ENCODE assay signal across 15 mouse cellular contexts in the genomic region with DNA sequence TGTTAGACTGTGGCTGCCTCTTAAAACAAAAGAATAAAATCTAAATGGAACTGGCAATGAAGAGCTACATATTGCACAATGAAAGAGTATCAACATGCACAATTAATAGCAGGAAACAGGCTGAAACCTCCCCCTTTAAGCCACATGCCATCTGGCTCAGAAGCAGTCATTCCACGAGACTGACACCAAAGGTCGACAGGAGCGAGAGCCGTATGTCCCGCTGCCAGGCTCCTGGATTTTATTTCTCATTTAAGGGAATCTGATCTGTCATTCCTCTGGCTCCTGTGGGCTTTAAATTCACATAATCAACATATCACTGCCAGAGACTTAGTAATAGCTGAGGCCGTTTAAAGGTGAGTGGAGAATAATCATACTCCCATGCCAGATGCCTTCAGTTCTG.
DNase-seq lines count a peak whose midpoint lies in the region; ATAC-seq and TF ChIP-seq lines count a peak whose summit lies in the region.
"Had no signal": no experiment of that assay in that cellular context is flagged by ENCODE, and none has a peak within 500 bp of the region (broad histone marks: within the 10 kb centered on the region; RNA-seq: fewer than 3 reads in every experiment).

No protein-coding gene starts in this region.

- TF ChIP-seq CTCF in lung, embryonic 14.5 days (IDR thresholded peaks at IDR 0.05; ENCODE audit: low read depth), result no peak
- no peak for TF ChIP-seq CTCF in lung, adult 2 months (IDR thresholded peaks at IDR 0.05; ENCODE audit: insufficient read depth, low read length)

- no peak for TF ChIP-seq POLR2A in lung, adult 2 months (IDR thresholded peaks at IDR 0.05; ENCODE audit: borderline replicate concordance, extremely low read depth, low read depth, low read length)

- no peaks in the 10 kb centered on the region for H3K36me3 ChIP-seq in hindbrain, embryonic 16.5 days (ENCODE audit: control insufficient read depth, insufficient read depth, low read length)
- H3K36me3 ChIP-seq in hindbrain, embryonic 13.5 days, result no peaks in the 10 kb centered on the region
- no peaks in the 10 kb centered on the region for H3K36me3 ChIP-seq in lung, embryonic 14.5 days (ENCODE audit: insufficient read depth)
- H3K36me3 ChIP-seq: G1E; limb, embryonic 12.5 days; lung, embryonic 15.5 days had no signal

- no peak overlapping the region for H3K4me3 ChIP-seq in hindbrain, embryonic 16.5 days (ENCODE audit: low read length)
- no peak overlapping the region for H3K4me3 ChIP-seq in hindbrain, embryonic 13.5 days
- no peak overlapping the region for H3K4me3 ChIP-seq in lung, embryonic 14.5 days (ENCODE audit: low read depth, low read length)
- no peak overlapping the region for H3K4me3 ChIP-seq in lung, adult 2 months (replicated peaks; ENCODE audit: extremely low read depth, low read depth, low read length)
- H3K4me3 ChIP-seq: limb, embryonic 12.5 days; lung, embryonic 15.5 days; myocyte had no signal

- H3K27ac ChIP-seq in hindbrain, embryonic 16.5 days (ENCODE audit: low read depth, low read length), result no peak overlapping the region
- H3K27ac ChIP-seq in hindbrain, embryonic 13.5 days, result no peak overlapping the region
- no peak overlapping the region for H3K27ac ChIP-seq in lung, embryonic 14.5 days (ENCODE audit: low read depth)
- H3K27ac ChIP-seq: limb, embryonic 12.5 days; lung, embryonic 15.5 days had no signal

- H3K9me3 ChIP-seq in hindbrain, embryonic 16.5 days (ENCODE audit: control insufficient read depth, low read length), result no peaks in the 10 kb centered on the region
- no peaks in the 10 kb centered on the region for H3K9me3 ChIP-seq in hindbrain, embryonic 13.5 days
- no peaks in the 10 kb centered on the region for H3K9me3 ChIP-seq in lung, embryonic 14.5 days (ENCODE audit: low read depth, low read length)
- H3K9me3 ChIP-seq: G1E; limb, embryonic 12.5 days; lung, embryonic 15.5 days had no signal

- no peak overlapping the region for H3K4me2 ChIP-seq in hindbrain, embryonic 16.5 days (ENCODE audit: low read length)
- H3K4me2 ChIP-seq in hindbrain, embryonic 13.5 days, result no peak overlapping the region
- no peak overlapping the region for H3K4me2 ChIP-seq in lung, embryonic 14.5 days
- H3K4me2 ChIP-seq: limb, embryonic 12.5 days; lung, embryonic 15.5 days had no signal

- H3K4me1 ChIP-seq in hindbrain, embryonic 16.5 days (ENCODE audit: control insufficient read depth, insufficient read depth, low read depth, low read length), result no peaks in the 10 kb centered on the region
- H3K4me1 ChIP-seq in hindbrain, embryonic 13.5 days (replicated peaks), result no peaks in the 10 kb centered on the region
- no peaks in the 10 kb centered on the region for H3K4me1 ChIP-seq in lung, embryonic 14.5 days (ENCODE audit: insufficient read depth)
- H3K4me1 ChIP-seq in lung, adult 2 months (ENCODE audit: control insufficient read depth, insufficient read depth, low read length), result no peaks in the 10 kb centered on the region
- H3K4me1 ChIP-seq: limb, embryonic 12.5 days; lung, embryonic 15.5 days had no signal

- ATAC-seq in hindbrain, embryonic 16.5 days, result 0 out of 2 replicates have a peak, but pooled peaks have one; percentile 14
- ATAC-seq in hindbrain, embryonic 13.5 days (ENCODE audit: low FRiP score), result no peak
- no peak for ATAC-seq in lung, embryonic 14.5 days (ENCODE audit: insufficient read depth)
- ATAC-seq in megakaryocyte progenitor cell, adult 5-6 weeks (replicated peaks; ENCODE audit: poor library complexity), result no peak
- ATAC-seq: forebrain, embryonic 16.5 days had no signal

- peak; percentile 2 for DNase-seq in lung, embryonic 14.5 days
- DNase-seq in lung, adult 2 months, result no peak
- peak; percentile 68 for DNase-seq in cerebellum, adult 9-10 months
- peak; percentile 9 for DNase-seq in gastrocnemius, postnatal 25 days
- DNase-seq in liver, result no peak
- DNase-seq: adrenal gland, postnatal 25 days; kidney, adult 11 months had no signal

- WGBS in hindbrain, embryonic 16.5 days, result 68% methylated on average over 6 of the region's 6 CpGs
- WGBS in hindbrain, embryonic 13.5 days, result 65% methylated on average over 6 of the region's 6 CpGs
- WGBS in lung, embryonic 14.5 days, result 51% methylated on average over 6 of the region's 6 CpGs
- WGBS in lung, adult 2 months, result 70% methylated on average over 6 of the region's 6 CpGs

- no peak overlapping the region for H3K9ac ChIP-seq in hindbrain, embryonic 16.5 days (ENCODE audit: low read depth, low read length)
- H3K9ac ChIP-seq in hindbrain, embryonic 13.5 days, result no peak overlapping the region
- no peak overlapping the region for H3K9ac ChIP-seq in lung, embryonic 14.5 days
- H3K9ac ChIP-seq: limb, embryonic 12.5 days; lung, embryonic 15.5 days had no signal

- H3K27me3 ChIP-seq in hindbrain, embryonic 16.5 days (replicated peaks; ENCODE audit: control insufficient read depth, insufficient read depth, low read length), result no peaks in the 10 kb centered on the region
- no peaks in the 10 kb centered on the region for H3K27me3 ChIP-seq in hindbrain, embryonic 13.5 days
- H3K27me3 ChIP-seq in lung, embryonic 14.5 days (ENCODE audit: insufficient read depth, low read length), result no peaks in the 10 kb centered on the region
- H3K27me3 ChIP-seq: limb, embryonic 12.5 days; lung, embryonic 15.5 days had no signal

Comparison
In these comparisons a context has a peak if more than half of its experiments do, and no peak if none do; other contexts are left out.
1. DNase-seq: peak in lung, embryonic 14.5 days (single experiment), cerebellum, adult 9-10 months (single experiment) and gastrocnemius, postnatal 25 days (single experiment); none in lung, adult 2 months (single experiment) and liver (single experiment).